Mouse (Mus musculus) lung, embryonic 14.5 days (tissue): ENCODE results near the gene Unc5cl. TPM values are rescaled to one million over a fixed set of nuclear protein-coding genes. Genes with fewer than 3 reads are reported as not detected.
A peak's percentile ranks its signal among the peaks of the same experiment; 100 is the strongest.

ENCODE experiments used
- ATAC-seq: fragments of 200-750 bp; cut with Nextera tagmentation; 2 replicates; pipeline ENCODE4 v1.8.0; 2017; ENCODE audit warnings: mild to moderate bottlenecking, moderate TSS enrichment, moderate library complexity; ENCODE audit not compliant: insufficient read depth
- DNase-seq: peaks from one replicate; pipeline ENCODE4 v3.0.0-alpha.2; 2015
- H3K27ac ChIP-seq: fragments of 300-500 bp; sonication (generic); 2 replicates; pipeline ENCODE4 v1.5.1; 2014; ENCODE audit warnings: low read depth, mild to moderate bottlenecking, moderate library complexity
- H3K27me3 ChIP-seq: fragments of 300-500 bp; sonication (generic); 2 replicates; pipeline ENCODE4 v1.6.1; 2014; ENCODE audit warnings: low read length, control low read depth; ENCODE audit not compliant: insufficient read depth
- H3K36me3 ChIP-seq: fragments of 300-500 bp; sonication (generic); 2 replicates; pipeline ENCODE4 v1.6.1; 2014; ENCODE audit warnings: control low read depth; ENCODE audit not compliant: insufficient read depth
- H3K4me1 ChIP-seq: fragments of 300-500 bp; sonication (generic); 2 replicates; pipeline ENCODE4 v1.6.1; 2014; ENCODE audit warnings: antibody characterized with exemption, control low read depth; ENCODE audit not compliant: insufficient read depth
- H3K4me2 ChIP-seq: fragments of 300-500 bp; sonication (generic); 2 replicates; pipeline ENCODE4 v1.6.1; 2014; ENCODE audit warnings: mild to moderate bottlenecking
- H3K4me3 ChIP-seq: fragments of 300-500 bp; sonication (generic); 2 replicates; pipeline ENCODE4 v1.5.1; 2014; ENCODE audit warnings: low read depth, low read length
- H3K9ac ChIP-seq: fragments of 300-500 bp; sonication (generic); 2 replicates; pipeline ENCODE4 v1.6.1; 2014
- H3K9me3 ChIP-seq: fragments of 300-500 bp; sonication (generic); 2 replicates; pipeline ENCODE4 v1.6.1; 2016; ENCODE audit warnings: low read depth, low read length, control low read depth
- CTCF ChIP-seq: IDR thresholded peaks from 2 replicates; pipeline ENCODE4 v1.5.1; 2016; ENCODE audit warnings: antibody characterized with exemption, low read depth
- WGBS: fragments of 180-500 bp; shearing (Covaris S2); extraction: QIAGEN DNeasy Blood & Tissue Kit; methylation state at CpG from one replicate; pipeline ENCODE4 v1.1.7; 2014; 5-methylcytosine and 5-hydroxymethylcytosine counted together
- polyA plus RNA-seq: library from polyadenylated mRNA; unstranded; fragments of >200 nt; fragmentation: Nextera tagmentation; extraction: Ambion mirVana; gene quantifications from 2 replicates; pipeline ENCODE4 v1.2.1, GENCODE M21; 2014

Unc5cl gene
- polyA plus RNA-seq, 1 experiment from 2014 or later, result 1.5 TPM

- peak overlapping the region; percentile 66 for H3K4me2 ChIP-seq
- H3K36me3 ChIP-seq, result peaks cover 37% of the 10 kb centered on the region
- no peak for TF ChIP-seq CTCF
- no peaks in the 10 kb centered on the region for H3K27me3 ChIP-seq
- WGBS, result 28% methylated on average over 8 of the region's 8 CpGs
- DNase-seq (peak; percentile 62), ATAC-seq (no peak)
- H3K9me3 ChIP-seq, result no peaks in the 10 kb centered on the region
- H3K4me3 ChIP-seq, result peak overlapping the region; percentile 92
- H3K9ac ChIP-seq, result peak overlapping the region; percentile 73
- peak overlapping the region; percentile 99 for H3K27ac ChIP-seq
- peaks cover 12% of the 10 kb centered on the region for H3K4me1 ChIP-seq
Observed at GRCm38 (mm10) chr17:48411241-48411640, 43.5 kb upstream of the Unc5cl start.

GRCm38 (mm10) chr17:48416011-48416410 is 38.7 kb upstream of the Unc5cl start:
- Histone ChIP-seq H3K4me3 (no peak overlapping the region), H3K9me3 (no peaks in the 10 kb centered on the region), H3K36me3 (peaks cover 56% of the 10 kb centered on the region), H3K4me2 (no peak overlapping the region), H3K27me3 (no peaks in the 10 kb centered on the region), H3K9ac (no peak overlapping the region), H3K4me1 (peaks cover 8% of the 10 kb centered on the region), H3K27ac (peak overlapping the region; percentile 26; the same call in 1 of the 2 replicates)
- peak; percentile 53 for DNase-seq
- ATAC-seq, result no peak
- WGBS, result 69% methylated on average over 7 of the region's 7 CpGs
- TF ChIP-seq CTCF, result no peak

GRCm38 (mm10) chr17:48416425-48417195 is 38.1 kb upstream of the Unc5cl start:
- ATAC-seq, result peak; percentile 81
- Histone ChIP-seq H3K4me1 (peaks cover 4% of the 10 kb centered on the region), H3K27me3 (no peaks in the 10 kb centered on the region), H3K36me3 (peaks cover 56% of the 10 kb centered on the region), H3K4me2 (no peak overlapping the region), H3K9me3 (no peaks in the 10 kb centered on the region), H3K9ac (no peak overlapping the region), H3K4me3 (no peak overlapping the region), H3K27ac (peak overlapping the region; percentile 32; the same call in 1 of the 2 replicates)
- peak; percentile 74 for TF ChIP-seq CTCF
- WGBS, result 76% methylated on average over 14 of the region's 14 CpGs
- peak; percentile 86 for DNase-seq

- Histone ChIP-seq H3K4me1 (no peaks in the 10 kb centered on the region), H3K27me3 (no peaks in the 10 kb centered on the region), H3K36me3 (peaks cover 52% of the 10 kb centered on the region), H3K4me2 (no peak overlapping the region), H3K27ac (no peak overlapping the region), H3K9ac (no peak overlapping the region), H3K9me3 (no peaks in the 10 kb centered on the region), H3K4me3 (no peak overlapping the region)
- no peak for TF ChIP-seq CTCF
- 81% methylated on average over 6 of the region's 6 CpGs for WGBS
- ATAC-seq (no peak), DNase-seq (no peak)
Observed at GRCm38 (mm10) chr17:48417521-48417920, 37.2 kb upstream of the Unc5cl start.

GRCm38 (mm10) chr17:48418174-48418573 is 36.5 kb upstream of the Unc5cl start:
- Histone ChIP-seq H3K9ac (no peak overlapping the region), H3K4me1 (no peaks in the 10 kb centered on the region), H3K4me3 (no peak overlapping the region), H3K27me3 (no peaks in the 10 kb centered on the region), H3K4me2 (peak overlapping the region; percentile 18; the same call in 1 of the 2 replicates), H3K27ac (no peak overlapping the region), H3K9me3 (no peaks in the 10 kb centered on the region), H3K36me3 (peaks cover 47% of the 10 kb centered on the region)
- no peak for DNase-seq
- TF ChIP-seq CTCF, result no peak
- WGBS, result 39% methylated on average over 7 of the region's 7 CpGs
- ATAC-seq, result no peak

GRCm38 (mm10) chr17:48418781-48419180 is 35.9 kb upstream of the Unc5cl start:
- no peak overlapping the region; the same call in 1 of the 2 replicates for H3K27ac ChIP-seq

GRCm38 (mm10) chr17:48419571-48419970 is 35.1 kb upstream of the Unc5cl start:
- H3K27me3 ChIP-seq, result no peaks in the 10 kb centered on the region
- WGBS, result 59% methylated on average over 2 of the region's 2 CpGs
- DNase-seq (no peak), ATAC-seq (no peak)
- TF ChIP-seq CTCF, result no peak
- H3K4me3 ChIP-seq, result no peak overlapping the region
- no peak overlapping the region for H3K9ac ChIP-seq
- no peak overlapping the region for H3K27ac ChIP-seq
- H3K9me3 ChIP-seq, result no peaks in the 10 kb centered on the region
- no peaks in the 10 kb centered on the region for H3K4me1 ChIP-seq
- no peak overlapping the region for H3K4me2 ChIP-seq
- peaks cover 35% of the 10 kb centered on the region for H3K36me3 ChIP-seq

More at GRCm38 (mm10) chr17:48418781-48419180, 35.9 kb upstream of the Unc5cl start:
- 52% methylated on average over 1 of the region's 1 CpGs for WGBS
- Histone ChIP-seq H3K36me3 (peaks cover 43% of the 10 kb centered on the region), H3K4me2 (peak overlapping the region; percentile 18; the same call in 1 of the 2 replicates), H3K9ac (no peak overlapping the region), H3K9me3 (no peaks in the 10 kb centered on the region), H3K27me3 (no peaks in the 10 kb centered on the region), H3K4me3 (no peak overlapping the region), H3K4me1 (no peaks in the 10 kb centered on the region)
- DNase-seq (no peak), ATAC-seq (no peak)
- no peak for TF ChIP-seq CTCF
